Mouse (Mus musculus) G1E (cell line): ENCODE measurements around the gene Prrx1.

ENCODE experiments used
- CTCF ChIP-seq: IDR thresholded peaks from 2 replicates; pipeline ENCODE4 v1.5.1; 2012; ENCODE audit warnings: low read depth, low read length, inconsistent platforms, mixed read lengths
- GATA1 ChIP-seq: IDR thresholded peaks from 2 replicates; pipeline ENCODE4 v1.6.1; 2012; ENCODE audit warnings: borderline replicate concordance, low read length, inconsistent platforms, mixed read lengths
- TAL1 ChIP-seq: conservative IDR thresholded peaks from 2 replicates; pipeline ENCODE4 v1.6.1; 2012; ENCODE audit warnings: low read depth, low read length, inconsistent platforms, mixed read lengths

- TF ChIP-seq CTCF, result no peak
- no peak for TF ChIP-seq TAL1
- TF ChIP-seq GATA1, result no peak
These were observed 24.4 kb downstream of the Prrx1 start for GRCm38 (mm10) chr1:163289131-163289530.
